Mouse (Mus musculus): ENCODE results near the gene Tmem206.
A peak's percentile ranks its signal among the peaks of the same experiment; 100 is the strongest.

Tmem206 gene

GRCm38 (mm10) chr1:191325726-191326232 lies at the start of gene Tmem206:
Gene Tmem206, plus strand, starts transcription at chr1:191325912.
- peak; percentile 92 to 94 for DNase-seq (ENCODE audit: low spot score in 2 of 2)

DNA sequence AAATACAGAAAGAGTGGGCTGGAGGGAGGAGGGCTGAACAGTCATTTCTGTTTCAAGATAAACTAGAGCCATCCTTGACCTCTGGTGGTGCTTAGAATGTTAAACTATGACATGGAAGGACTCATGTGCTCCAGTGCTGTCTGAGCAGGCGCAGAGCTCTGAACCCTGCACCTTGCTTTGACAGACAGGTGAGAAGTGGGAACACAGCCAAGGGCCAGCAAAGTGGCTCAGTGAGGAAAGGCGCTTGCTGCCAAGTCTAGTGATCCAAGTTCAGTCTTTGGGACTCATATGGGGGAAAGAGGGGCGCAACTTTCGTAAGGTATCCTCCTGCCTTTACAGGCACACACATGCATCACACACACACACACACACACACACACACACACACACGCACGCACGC lies 49.5 kb upstream of the Tmem206 start:
- DNase-seq (ENCODE audit: low spot score in 2 of 2), result no peak

GRCm38 (mm10) chr1:191277549-191278059 lies 48.1 kb upstream of the Tmem206 start:
- peak; percentile 46 to 47 for DNase-seq (ENCODE audit: low spot score in 2 of 2)

DNA sequence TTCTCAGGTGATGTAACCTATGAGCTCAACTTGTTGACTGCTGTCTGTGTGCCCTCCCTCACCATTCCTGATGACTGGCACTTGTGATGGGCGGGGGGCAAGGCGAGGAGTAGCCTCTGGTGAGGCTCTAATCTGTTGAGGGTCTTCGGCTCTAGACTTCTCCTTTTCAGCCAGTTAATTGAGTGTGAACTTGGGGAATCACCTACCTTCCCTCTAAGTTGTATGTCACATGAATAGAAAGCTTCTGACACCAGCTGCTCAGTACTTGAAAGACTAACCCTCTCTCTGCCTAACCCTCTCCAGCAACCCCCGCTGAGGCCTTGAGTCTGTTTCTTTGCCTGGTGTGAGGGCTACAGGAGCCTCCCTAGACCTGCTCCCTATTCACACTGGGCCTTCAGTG lies 47.4 kb upstream of the Tmem206 start:
- DNase-seq (ENCODE audit: low spot score in 2 of 2), result no peak

- peak in 1 of 2 experiments; percentile 49 for DNase-seq (ENCODE audit: low spot score in 2 of 2)
These were observed 44.5 kb upstream of the Tmem206 start for GRCm38 (mm10) chr1:191281171-191281570.

GRCm38 (mm10) chr1:191282319-191282718 lies 43.4 kb upstream of the Tmem206 start:
- DNase-seq (ENCODE audit: low spot score in 2 of 2), result no peak

- DNase-seq (ENCODE audit: low spot score in 2 of 2), result no peak
These were observed 42.3 kb upstream of the Tmem206 start for GRCm38 (mm10) chr1:191283110-191284040.

GRCm38 (mm10) chr1:191284502-191284901 lies 41.2 kb upstream of the Tmem206 start:
- DNase-seq (ENCODE audit: low spot score in 2 of 2), result no peak

DNA sequence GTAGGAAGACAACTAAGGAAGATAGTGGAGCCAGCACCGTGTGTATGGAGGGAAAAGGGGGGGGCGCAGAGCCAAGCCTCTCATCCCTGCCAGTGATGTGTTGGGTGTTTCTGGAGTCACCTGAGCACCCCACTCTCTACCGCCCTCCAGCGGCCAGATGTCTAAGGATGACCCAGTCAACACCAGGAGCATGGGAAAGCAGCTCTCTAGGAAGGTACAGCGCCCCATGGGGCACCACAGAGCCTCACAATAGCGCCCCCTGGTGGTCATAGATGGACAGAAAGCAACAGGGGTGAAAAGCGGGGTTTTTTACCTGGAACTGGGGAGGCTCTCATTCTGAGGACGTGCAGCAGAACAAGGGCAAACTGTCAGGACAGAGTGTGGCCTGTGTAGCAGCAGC lies 37.0 kb upstream of the Tmem206 start:
- peak in 1 of 2 experiments; percentile 27 for DNase-seq (ENCODE audit: low spot score in 2 of 2)

- DNase-seq (ENCODE audit: low spot score in 2 of 2), result peak; percentile 76 to 82
These were observed 33.4 kb upstream of the Tmem206 start for GRCm38 (mm10) chr1:191292348-191292747.

DNA sequence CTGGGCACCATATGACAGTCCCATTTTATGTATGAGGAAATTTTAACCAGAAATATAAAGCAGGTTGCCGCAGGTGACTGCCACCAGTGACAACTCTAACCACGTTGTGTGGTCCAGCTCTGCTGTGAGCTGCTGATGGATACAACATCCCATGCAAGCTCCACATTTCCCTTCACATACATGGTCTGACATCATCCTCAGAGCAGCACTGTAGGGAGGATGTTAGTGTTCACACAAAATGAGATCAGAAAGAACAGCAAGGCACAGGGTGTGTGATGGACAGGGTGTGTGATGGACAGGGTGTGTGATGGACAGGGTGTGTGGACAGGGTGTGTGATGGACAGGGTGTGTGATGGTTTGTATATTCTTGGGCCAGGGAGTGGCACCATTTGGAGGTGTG lies 32.7 kb upstream of the Tmem206 start:
- no peak for DNase-seq (ENCODE audit: low spot score in 2 of 2)

- DNase-seq (ENCODE audit: low spot score in 2 of 2), result no peak
These were observed 31.5 kb upstream of the Tmem206 start for GRCm38 (mm10) chr1:191293996-191294795.

- no peak for DNase-seq (ENCODE audit: low spot score in 2 of 2)
These were observed 29.9 kb upstream of the Tmem206 start for GRCm38 (mm10) chr1:191295784-191296183.

DNA sequence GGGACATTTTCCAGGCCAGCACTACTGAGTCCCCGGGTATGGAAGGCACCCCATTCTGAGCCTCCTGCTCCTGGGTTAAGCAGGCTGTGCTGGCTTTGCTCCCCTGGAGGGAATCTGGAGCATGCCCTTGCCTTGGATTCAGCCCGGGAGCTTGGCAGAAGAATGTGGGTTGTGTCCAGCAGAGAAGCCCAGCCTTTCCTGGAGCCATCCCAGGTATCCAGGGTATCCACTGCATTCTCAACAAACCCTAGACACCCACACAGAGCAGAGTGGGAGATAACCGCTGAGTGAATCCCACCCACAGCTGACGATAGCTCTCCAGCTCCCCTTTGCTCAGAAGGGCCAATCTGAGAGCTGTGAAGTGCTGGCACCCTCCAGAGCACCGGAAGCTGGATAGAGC lies 29.3 kb upstream of the Tmem206 start:
- DNase-seq (ENCODE audit: low spot score in 2 of 2), result peak; percentile 65 to 76

DNA sequence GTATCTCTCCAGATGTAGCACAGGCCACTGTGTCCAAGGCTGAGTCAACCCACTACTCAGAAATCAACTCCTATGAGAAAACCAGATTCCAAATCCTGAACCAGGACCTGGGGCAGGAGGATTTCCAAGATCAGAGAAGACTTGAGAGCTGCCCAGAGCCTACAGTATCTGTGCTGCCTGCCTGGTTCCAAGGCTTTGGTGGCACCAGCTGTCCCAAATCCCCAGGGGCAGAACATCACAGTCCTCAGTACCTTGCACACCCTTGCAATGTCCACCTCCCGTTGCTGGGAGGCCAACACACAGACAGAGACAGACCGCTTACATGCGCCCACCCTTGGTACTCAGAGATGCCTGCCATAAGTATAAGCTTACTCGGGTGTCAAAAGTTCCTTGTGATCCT lies 27.4 kb upstream of the Tmem206 start:
- no peak for DNase-seq (ENCODE audit: low spot score in 2 of 2)

DNA sequence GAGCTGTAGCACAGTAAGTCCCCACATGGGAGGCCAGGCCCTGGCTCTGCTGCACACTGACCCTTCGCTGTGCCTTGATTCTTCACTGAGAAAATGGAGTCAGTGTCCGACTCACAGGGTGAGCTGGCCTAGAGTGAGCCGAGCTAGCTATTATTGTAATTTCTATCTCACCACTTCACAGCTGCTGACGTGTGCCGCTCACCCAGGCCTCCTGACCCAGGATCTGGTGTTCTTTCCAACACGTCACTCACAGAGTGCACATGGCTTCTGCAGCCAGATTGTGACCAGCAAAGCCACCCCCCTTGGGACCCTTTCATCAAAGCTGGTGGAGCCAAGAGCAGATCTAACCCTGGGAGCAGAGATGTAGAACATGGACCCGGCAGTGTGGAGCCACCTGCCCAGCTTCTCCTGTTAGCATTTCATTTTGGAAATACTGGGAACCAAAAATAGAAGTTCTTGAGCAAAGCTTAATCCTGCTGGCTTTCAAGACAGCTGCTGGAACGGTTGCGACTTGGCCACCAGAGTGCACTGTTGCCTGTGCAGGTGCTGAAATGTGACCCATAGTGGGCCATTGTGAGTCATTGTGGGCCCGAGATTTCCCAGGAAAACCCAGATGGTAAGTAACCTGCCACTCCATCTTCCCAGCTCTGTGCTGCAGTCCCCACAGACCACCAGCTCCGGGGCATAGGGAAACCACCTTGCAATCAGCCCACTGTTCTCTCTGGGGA lies 26.3 kb upstream of the Tmem206 start:
- peak; percentile 58 to 72 for DNase-seq (ENCODE audit: low spot score in 2 of 2)

DNA sequence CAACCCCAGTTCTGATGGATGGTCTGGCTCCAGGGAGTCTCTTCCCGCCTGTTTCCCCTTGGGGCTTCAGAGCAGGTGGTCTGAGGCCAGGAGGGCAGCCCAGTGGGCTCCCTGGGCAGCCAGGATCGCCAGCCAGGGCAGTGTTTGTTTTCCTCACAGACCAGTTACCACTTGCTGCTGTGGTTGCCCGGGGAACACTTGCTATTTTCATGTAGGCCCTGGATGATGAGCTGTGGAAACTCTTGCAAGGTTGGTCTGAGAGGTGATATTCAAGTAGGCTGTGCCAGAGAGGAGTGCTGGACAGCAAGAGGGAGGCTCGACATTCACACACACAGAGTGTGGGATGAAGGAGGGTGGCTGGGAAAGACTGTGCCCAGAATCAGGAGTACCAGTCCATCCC lies 23.8 kb upstream of the Tmem206 start:
- DNase-seq (ENCODE audit: low spot score in 2 of 2), result peak in 1 of 2 experiments; percentile 57

GRCm38 (mm10) chr1:191303736-191304135 lies 22.0 kb upstream of the Tmem206 start:
- DNase-seq (ENCODE audit: low spot score in 2 of 2), result no peak

GRCm38 (mm10) chr1:191304216-191304615 lies 21.5 kb upstream of the Tmem206 start:
- no peak for DNase-seq (ENCODE audit: low spot score in 2 of 2)

DNA sequence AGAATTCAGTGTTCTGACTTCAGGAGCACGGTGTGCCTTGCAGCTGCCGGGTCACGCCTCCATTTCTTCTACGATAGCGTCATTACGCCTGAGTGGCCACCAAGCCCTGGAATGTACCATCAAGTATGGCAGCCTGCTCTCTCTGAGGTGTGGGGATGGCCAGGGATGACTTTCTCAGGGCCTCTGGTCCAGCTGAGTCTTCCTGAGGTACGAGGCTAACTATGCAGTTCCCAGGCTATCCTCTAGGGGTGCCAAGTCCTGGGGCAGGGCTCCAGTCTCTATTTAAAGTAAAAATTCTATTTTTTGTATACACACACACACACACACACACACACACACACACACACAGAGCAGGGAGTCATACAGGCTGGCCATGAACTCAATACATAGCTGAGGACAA lies 20.1 kb upstream of the Tmem206 start:
- DNase-seq (ENCODE audit: low spot score in 2 of 2), result no peak

- DNase-seq (ENCODE audit: low spot score in 2 of 2), result no peak
These were observed 19.4 kb upstream of the Tmem206 start for GRCm38 (mm10) chr1:191306316-191306715.

All from heart, adult 9 months (tissue).